Mouse (Mus musculus): Measurements from ENCODE around the gene Gm49387. TPM values are rescaled to one million over a fixed set of nuclear protein-coding genes. Genes with fewer than 3 reads are reported as not detected.
A peak's percentile ranks its signal among the peaks of the same experiment; 100 is the strongest.

The Gm49387 gene
- total RNA-seq, 1 experiment from 2014 or later = not detected

DNA sequence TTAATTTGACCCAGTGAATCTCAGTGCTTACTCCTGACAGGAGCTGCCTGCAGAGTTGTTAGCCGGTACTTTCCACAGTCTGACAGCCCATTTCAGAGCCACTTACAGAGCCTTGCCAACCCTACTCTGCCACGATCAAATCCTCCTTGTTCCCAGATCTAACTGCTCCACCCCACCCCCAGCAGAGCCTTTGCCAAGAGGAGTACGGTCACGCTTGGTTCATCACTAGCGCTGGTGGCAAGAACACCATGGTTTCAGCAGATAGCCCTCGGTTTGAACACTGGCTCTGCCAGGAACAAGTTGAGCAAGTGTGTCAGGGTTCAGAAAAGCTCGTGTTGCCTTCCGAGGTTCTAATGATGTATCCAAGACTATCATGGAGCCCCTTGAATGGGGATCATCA, 54.2 kb downstream of the Gm49387 start:
- ATAC-seq (replicated peaks; ENCODE audit: low read depth, poor library complexity, severe bottlenecking) = no peak

DNA sequence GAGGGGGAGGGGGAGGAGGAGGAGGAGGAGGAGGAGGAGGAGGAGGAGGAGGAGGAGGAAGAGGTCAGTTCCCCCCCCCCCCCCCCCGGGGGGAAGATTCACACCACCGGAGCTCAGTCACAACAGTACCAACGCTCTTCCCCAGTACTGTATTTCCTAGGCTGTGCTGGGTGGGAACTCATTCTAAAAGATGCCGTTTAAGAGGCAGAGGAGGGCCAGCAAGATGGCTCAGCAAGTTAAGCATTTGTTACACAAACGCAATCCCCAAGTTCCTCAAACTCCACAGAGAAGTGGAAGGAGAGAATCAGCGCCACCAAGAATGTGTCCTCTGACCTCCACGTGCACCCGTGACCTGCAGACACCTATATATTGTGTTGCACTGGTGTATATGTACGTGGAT, 57.6 kb downstream of the Gm49387 start:
- ATAC-seq (replicated peaks; ENCODE audit: low read depth, poor library complexity, severe bottlenecking) = 0 out of 2 replicates have a peak, but pooled peaks have one; percentile 22

DNA sequence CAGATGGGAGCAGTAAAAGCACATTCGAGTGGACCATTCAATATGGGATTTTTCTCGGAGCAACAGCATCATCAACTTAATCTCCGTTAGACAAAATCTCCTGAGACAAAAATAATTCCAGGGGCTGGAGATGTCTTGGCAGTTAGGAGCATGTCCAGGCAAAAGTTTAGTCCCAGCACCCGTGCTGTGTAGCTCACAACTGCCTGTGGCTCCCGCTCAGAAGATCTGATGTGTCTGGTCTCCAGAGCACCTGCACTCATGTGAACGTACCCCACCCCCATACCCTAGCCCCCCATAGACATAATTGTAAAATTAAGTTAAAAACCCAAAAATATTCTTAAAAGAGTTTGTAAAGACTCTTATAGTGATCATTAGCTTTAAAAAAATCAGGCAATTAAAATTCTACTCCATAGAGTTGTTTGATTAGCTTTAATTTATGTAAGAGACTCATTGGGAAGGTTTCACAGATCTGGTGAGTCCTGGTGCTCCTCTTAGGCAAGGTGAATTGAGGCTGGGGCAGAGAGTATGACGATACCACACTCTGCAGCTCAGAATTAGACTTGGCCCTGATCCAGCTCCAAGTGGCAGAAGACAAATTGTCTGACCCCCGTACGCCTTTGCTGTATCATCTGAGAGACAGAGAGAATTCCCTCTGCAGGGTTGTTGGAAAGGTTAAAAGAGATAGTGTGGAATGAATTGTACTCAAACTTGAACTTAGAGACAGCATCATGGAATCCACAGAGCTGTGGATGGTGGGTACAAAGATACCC, 62.5 kb downstream of the Gm49387 start:
- ATAC-seq (replicated peaks; ENCODE audit: low read depth, poor library complexity, severe bottlenecking) = no peak

DNA sequence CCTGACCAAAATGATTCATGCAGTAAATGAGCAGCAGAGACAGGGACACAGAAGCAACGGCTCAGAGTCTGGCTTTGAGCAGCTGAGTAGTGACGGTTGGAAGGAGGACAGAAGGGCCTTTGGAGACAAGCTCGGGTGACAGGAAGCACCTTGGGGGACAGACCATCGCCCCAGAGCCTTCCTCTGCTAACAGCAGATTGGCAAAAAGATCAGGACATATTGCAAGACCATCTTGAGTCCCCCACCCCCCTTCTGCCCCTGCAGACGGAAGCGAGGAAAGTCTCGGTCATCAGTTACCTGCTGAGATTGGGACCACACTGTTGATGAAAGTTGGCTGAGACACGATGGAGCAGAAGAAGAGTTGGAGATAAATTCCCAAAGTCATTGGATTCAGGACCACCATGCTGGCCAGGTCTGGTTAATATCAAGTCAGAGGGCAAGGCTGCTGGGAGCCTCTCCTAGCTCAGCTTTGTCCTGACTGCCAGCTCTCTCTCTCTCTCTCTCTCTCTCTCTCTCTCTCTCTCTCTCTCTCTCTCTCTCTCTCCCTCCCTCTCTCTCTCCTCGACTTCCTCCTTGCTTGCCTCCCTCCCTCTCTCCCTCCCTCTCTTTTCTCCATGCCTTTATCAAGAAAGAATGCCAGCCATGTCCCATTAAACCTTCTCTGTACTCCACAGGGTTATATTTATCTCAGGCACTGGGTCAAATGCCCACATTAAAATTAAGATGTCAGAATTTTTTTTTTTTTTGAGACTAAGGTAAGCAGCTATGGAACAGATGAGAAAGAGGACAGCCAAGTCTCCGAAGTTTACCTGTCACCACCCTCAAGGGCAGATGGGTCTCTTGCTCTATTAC, 63.6 kb downstream of the Gm49387 start:
- ATAC-seq (replicated peaks; ENCODE audit: low read depth, poor library complexity, severe bottlenecking) = peak; percentile 56

DNA sequence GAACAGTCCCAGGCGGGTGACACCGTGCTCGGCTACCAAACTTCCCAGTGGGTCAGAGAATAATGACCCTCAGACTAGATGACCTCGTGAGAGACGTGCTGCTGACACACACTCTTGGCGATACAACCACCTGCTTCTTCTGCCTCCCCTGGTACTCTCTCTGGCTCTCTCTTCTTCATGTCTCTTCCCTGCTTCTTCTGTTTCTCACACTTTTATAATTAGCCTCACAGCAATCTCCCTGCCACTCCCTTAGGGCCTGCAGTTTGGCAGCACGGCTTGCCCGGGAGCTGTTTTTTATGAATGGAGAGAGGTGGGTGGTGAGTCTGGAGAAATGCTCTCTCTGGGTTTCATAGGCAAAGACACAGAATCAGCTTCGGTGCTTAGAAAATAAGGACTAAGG, 64.8 kb downstream of the Gm49387 start:
- ATAC-seq (replicated peaks; ENCODE audit: low read depth, poor library complexity, severe bottlenecking) = no peak

DNA sequence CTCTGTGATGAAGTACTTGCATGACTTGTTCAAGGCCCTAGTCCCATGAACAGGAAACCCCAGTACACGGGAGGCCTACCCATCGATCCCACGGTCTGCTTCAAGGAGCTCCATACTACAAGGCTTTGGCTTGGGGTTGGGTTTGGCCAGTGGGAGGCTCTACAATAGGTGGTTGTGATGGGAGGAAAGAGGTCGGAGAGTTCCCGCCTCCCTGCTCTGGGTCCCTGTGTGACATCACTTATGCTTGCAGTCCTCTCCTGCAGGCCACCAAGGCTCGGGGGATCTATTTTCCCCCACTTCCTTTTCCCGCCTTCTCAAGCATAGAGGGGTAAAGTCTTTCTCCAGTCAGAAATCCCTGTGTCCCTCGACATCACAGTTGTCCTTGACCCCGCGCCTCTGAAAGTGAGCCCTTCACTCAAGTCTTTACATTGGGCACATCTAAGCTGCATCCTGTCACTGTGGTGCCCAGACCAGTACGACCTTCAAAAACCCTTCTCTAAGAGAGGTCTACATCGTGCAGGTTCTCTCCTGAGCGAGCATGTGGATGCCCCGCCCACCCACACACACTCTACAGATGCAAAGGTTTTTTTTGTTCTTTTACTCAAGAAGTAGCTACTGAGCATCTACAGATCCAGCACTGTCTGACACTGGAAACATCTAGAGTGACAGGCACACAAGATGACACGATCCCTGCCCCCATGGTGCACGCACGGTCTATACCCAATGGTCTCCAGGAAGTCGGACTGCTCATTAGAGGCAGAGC, 65.6 kb downstream of the Gm49387 start:
- ATAC-seq (replicated peaks; ENCODE audit: low read depth, poor library complexity, severe bottlenecking) = no peak

DNA sequence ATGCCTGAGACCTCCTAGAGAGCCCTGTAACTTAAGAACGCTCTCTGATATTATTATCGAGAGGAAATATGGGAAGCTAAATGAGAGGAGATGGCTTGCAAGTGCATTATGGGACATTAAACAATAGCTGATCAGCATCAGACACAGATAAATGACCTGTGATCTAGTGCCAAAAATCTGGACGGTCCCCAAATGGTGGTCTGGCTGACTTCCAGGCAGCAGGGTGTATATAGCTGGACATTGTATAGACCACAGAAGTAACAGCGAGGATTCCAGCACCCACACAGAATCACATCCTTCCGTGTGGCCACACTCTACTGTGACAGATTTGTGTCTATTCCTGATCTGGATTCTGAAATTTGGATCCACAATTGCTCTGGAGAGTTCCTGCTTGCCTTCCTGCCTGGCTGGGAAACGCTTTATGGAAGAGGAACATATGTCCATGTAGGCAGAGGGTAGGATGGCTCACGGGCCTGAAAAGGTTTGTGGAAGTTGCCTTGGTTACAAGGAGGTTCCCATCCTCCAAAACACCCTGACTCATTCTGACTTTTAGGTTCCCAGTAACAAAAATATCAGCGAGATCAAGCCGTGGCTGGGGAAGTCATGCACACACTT, 68.0 kb downstream of the Gm49387 start:
- no peak for ATAC-seq (replicated peaks; ENCODE audit: low read depth, poor library complexity, severe bottlenecking)

DNA sequence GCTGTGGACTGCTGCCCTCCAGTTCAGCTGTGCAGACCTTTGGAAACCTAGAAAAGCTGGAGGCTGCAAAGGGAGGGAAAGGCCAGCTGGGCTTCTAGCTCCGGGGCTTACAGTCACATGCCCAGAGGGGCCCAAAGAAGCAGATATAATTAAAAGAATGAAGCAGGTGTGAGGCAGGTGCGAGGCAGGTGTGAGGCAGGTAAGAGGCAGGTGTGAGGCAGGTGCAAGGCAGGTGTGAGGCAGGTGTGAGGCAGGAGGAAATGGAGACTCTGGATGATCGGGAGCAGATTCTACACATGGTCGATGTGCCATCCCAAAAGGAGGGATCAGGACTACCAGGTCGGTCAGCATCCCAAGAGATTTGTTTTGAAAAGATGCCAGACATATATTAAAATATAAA, 69.3 kb downstream of the Gm49387 start:
- no peak for ATAC-seq (replicated peaks; ENCODE audit: low read depth, poor library complexity, severe bottlenecking)

DNA sequence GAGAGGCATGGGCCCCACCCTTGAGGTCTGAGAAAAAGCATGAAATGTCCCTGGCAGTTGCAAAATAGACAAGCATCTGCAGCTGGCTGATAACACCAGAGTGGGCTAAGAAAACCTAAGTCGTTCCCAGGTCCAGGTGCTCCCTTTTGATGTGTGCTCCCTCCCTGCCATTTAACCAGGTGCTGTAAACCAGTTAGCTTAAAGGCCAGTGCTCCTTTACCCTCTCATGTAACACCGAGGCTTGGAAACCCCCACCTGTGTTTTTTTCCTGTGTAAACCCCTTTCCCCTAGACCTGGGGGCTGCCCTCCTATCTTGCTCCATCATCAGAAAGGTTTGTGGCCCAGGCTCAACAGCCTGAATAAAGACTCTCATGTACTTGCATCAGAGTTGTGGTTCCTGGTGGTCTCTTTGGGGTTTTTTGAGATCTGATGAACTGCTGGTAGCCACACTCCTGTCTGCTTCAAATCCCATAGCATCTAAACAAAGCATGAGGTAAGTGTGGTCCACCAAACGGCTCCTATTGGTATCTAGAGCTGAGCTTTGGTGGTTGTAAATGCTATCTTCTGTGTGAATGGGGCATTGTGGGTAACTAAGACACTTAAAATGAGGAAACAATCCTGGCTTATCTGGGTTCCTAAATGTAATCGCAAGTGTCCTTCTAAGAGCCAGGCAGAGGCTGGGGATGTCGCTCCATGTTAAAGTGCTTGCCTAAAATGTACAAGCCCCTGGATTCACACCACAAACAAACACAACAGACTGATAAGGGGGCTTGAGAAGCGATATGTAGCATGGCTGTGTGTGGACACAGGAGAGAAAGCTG, 70.3 kb downstream of the Gm49387 start:
- peak; percentile 36 for ATAC-seq (replicated peaks; ENCODE audit: low read depth, poor library complexity, severe bottlenecking)

DNA sequence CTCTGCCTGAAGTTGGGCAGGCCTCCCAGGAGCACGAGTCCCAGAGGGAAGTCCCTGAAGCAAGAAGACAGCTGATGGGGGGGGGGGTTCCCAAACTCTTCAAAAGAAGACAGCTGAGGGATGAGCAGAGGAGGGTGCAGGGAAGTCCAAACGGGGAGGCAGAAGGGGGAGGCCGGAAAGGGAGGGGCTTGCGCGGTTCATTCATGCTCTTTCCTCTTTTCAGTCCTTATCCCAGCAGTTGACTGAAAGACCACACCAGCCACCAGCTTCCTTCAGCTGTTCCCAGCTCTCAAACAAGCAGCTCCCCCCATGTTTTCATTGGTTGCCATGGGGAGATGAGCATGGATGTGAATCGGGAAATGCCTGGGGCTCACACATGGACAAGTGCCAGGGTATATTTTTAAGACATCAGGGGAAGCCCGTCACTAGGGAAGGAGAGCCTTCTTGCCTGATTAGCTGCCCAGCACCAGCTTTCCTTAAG, 71.5 kb downstream of the Gm49387 start:
- peak; percentile 85 for ATAC-seq (replicated peaks; ENCODE audit: low read depth, poor library complexity, severe bottlenecking)

DNA sequence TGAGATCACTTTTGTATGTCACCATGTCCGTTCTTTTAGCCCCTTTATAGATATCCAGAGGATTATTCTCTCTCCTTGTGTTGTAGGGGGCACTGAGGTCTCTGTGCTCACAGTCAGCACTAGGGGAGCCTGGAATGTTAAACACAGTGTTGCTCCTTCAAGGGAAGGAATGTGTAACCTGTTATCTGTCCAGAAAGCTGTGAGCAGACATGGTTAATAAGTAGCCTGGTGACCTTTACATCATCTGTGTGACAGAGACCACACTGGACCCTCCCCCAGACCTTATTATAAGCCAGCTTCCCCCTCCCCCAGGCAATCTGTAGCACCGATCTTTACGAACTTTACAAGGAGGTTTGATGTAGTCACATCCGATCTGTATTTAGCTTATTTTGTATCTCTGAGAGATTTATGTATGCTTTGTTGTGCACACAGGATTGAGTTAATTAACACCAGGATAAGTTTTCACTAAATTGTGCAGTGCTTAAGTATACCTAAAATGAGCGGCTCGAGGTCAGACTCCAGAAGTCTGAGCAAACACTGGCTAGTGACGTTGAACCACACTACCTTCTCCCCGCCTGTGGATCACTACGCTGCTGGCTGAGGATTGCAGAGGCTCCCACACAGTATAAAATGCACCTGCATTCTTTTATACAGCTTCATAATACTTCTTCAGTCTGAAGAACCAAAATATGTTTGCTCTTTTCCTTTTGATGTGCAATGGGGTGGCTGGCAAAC, 75.0 kb downstream of the Gm49387 start:
- ATAC-seq (replicated peaks; ENCODE audit: low read depth, poor library complexity, severe bottlenecking) = no peak

DNA sequence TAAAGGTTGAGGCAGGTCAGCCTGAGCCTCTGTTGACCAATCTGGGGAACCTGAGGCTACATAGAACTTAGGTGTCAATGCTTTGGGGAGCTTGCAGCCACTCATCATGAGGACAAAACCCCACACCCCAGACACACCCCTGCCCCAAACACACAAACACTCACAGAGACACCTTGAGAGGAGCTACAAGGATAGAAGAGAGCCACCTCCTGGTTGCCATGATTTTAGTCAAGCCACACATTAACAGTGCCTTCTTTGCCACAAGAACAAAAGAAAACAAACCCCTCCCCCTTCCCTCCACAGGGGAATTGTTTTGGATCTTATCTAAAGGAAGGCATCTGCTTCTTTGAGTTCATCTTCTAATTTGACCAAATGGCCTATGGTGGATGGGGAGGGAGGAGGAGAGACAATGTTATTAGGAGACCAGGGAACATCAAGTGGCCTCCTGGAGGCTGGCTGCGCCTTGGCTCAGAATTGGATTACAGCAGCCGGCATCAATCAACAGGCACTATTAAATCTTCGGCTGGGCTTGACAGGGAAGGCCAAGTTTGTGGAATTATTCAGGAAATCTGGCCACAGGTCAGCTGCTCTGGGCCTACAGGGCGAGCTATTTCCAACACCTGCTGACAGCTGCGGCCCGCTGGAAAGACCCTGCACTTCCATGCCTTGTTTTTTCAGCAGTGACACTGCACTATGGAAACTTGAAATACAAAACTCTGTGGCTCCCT, 76.1 kb downstream of the Gm49387 start:
- no peak for ATAC-seq (replicated peaks; ENCODE audit: low read depth, poor library complexity, severe bottlenecking)

DNA sequence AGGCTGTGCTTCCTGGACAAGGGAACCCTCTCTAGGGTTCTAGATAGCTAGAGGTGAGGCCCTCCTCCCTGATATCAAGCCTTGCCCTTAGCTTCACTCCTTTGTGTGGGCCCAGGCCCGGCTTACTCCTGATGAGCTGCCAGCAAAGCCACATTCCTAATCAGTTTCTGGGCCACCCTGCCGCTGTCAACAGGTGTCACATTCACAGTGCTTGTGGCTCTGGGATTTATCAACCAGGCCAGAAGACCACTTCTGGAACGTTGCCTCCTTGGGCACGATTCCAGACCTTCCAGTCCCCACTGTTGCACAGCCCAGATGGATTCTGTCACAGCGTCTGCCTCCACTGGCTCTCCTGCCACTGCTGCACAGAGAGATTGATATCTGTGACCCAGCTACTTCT, 79.8 kb downstream of the Gm49387 start:
- ATAC-seq (replicated peaks; ENCODE audit: low read depth, poor library complexity, severe bottlenecking) = peak; percentile 78

DNA sequence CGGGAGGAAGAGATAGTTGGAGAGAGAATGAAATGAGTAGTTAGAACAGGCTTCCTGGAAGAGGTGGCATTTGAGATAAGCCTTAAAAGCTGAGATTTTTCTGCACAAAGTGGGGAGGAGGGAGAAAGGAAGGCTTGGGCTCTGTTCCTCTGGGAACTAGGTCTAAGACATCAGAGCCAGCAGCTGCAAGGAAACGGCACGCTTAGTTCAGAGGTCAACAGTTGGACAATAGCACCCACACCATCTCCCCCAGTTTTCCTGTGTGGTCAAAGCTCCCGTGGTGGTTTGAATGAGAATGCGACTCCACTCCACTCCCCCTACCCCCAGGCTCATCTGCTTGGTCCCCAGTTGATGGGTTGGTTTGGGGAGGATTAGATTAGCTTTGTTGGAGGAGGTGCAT, 81.5 kb downstream of the Gm49387 start:
- ATAC-seq (replicated peaks; ENCODE audit: low read depth, poor library complexity, severe bottlenecking) = no peak

DNA sequence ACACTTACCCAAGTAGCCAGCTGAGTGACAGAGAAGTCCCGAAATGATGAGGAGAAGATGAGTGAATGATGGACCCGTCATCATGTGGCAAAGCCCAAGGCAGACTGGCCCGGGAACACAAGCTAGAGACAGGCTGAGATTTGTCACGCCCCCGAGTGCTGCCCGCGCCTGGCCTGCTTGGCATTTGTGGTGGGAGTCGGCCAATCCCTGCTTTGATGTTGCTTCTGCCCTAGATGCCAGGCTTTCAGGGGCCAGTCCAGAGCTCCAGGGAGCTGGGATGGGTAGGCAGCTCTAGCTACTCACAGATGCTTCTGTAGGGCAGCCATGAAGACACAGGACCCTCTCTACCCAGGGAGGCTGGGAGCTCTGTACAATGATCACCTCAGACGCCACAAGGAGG, 82.9 kb downstream of the Gm49387 start:
- no peak for ATAC-seq (replicated peaks; ENCODE audit: low read depth, poor library complexity, severe bottlenecking)

DNA sequence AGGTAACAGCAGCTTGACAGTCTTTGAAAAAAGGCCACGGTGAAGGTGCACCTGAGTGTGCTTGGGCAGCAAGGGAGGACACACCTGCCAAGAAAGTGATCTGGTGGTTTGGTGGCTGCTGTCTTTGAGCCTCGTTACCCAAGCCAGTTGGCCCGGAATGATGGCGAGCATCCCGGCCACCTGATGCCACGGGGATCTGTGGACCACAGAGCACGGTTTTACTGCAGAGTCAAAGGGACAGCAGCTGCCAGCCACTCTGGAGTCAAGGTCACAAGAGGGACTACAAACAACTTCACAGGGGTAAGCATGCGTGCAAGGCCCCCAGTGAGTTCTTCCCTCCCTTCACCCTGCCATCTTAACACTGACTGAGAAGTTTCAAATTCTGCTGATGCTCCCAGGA, 83.4 kb downstream of the Gm49387 start:
- no peak for ATAC-seq (replicated peaks; ENCODE audit: low read depth, poor library complexity, severe bottlenecking)

DNA sequence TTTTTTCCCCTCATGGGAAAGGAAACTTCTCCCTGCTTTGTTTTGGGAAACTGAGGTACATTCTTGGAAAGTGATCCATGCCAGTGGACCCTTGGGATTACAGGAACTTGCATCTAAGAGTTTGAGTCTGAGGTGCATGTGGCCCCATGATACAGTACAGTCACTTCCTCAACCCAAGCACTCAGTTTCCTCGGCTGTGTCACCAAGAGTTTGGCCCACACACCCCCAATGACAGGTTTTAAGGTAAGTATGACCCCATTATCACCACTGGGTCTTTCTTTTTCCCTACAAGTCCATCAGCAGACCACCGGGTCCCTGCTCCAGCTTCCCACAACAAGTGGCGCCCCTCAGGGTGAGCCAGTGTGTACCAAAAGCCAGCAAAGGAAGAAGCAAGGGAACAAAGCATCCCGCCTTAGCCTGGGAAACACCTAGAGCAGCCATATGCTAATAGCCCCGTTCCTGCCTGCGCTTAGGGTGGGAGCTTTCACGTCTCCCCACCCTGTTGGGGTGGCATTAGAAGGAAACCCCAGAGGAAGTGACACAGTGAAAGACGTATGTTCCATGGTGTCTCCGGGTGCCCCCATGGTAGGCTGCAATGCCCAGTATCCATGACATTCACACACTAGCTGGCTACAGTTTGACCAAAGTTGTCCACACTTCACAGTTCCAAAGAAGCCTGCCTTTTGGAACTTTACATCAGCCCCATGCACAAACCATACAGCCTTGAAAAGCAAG, 84.0 kb downstream of the Gm49387 start:
- no peak for ATAC-seq (replicated peaks; ENCODE audit: low read depth, poor library complexity, severe bottlenecking)
